Mouse (Mus musculus) adrenal gland, adult 2 months (tissue): ENCODE data around the gene Plscr3. TPM values are rescaled to one million over a fixed set of nuclear protein-coding genes. Genes with fewer than 3 reads are reported as not detected.

Source experiments
- DNase-seq: peaks from one replicate; pipeline ENCODE4 v3.0.0; 2021
- polyA plus RNA-seq: library from polyadenylated mRNA; depleted of rRNA; stranded (reverse); fragments of >200 nt; gene quantifications from 2 replicates; pipeline ENCODE4 v1.2.3, GENCODE M21; 2012
- total RNA-seq, 2 experiments: library from RNA; stranded (reverse); gene quantifications; 2 replicates each; pipeline ENCODE4 v1.2.3; 2021

Plscr3 gene
- total and polyA plus RNA-seq, 3 experiments: 50.8 to 230 (median 53.5) TPM

- no peak for DNase-seq
Measured at GRCm38 (mm10) chr11:69865561-69865960, 19.4 kb downstream of the Plscr3 start.

- no peak for DNase-seq
Measured at GRCm38 (mm10) chr11:69867335-69867734, 21.2 kb downstream of the Plscr3 start.

GRCm38 (mm10) chr11:69870289-69871069 is 24.3 kb downstream of the Plscr3 start:
- DNase-seq: no peak

GRCm38 (mm10) chr11:69871822-69872221 is 25.6 kb downstream of the Plscr3 start:
- no peak for DNase-seq

- DNase-seq: peak; percentile 67
Measured at GRCm38 (mm10) chr11:69872451-69872850, 26.3 kb downstream of the Plscr3 start.

GRCm38 (mm10) chr11:69876186-69876585 is 30.0 kb downstream of the Plscr3 start:
- DNase-seq: peak; percentile 40

- peak; percentile 86 for DNase-seq
Measured at GRCm38 (mm10) chr11:69876867-69877266, 30.7 kb downstream of the Plscr3 start.

GRCm38 (mm10) chr11:69877878-69878277 is 31.7 kb downstream of the Plscr3 start, which contains the start of gene Tmem95:
Gene Tmem95, minus strand, starts transcription at chr11:69878018.
- DNase-seq: no peak

GRCm38 (mm10) chr11:69878399-69878798 is 32.2 kb downstream of the Plscr3 start:
- no peak for DNase-seq

- no peak for DNase-seq
Measured at GRCm38 (mm10) chr11:69878952-69879351, 32.8 kb downstream of the Plscr3 start.

- DNase-seq: no peak
Measured at GRCm38 (mm10) chr11:69879711-69880110, 33.5 kb downstream of the Plscr3 start.

GRCm38 (mm10) chr11:69880506-69880852 is 34.3 kb downstream of the Plscr3 start:
- DNase-seq: no peak

GRCm38 (mm10) chr11:69880853-69881603 is 34.9 kb downstream of the Plscr3 start, which contains the start of gene Kctd11:
Gene Kctd11, minus strand, starts transcription at chr11:69881406.
- DNase-seq: peak; percentile 97

GRCm38 (mm10) chr11:69881787-69882670 is 35.9 kb downstream of the Plscr3 start:
- no peak for DNase-seq

- DNase-seq: no peak
Measured at GRCm38 (mm10) chr11:69883066-69883465, 36.9 kb downstream of the Plscr3 start.

- no peak for DNase-seq
Measured at GRCm38 (mm10) chr11:69883527-69884151, 37.5 kb downstream of the Plscr3 start.

- no peak for DNase-seq
Measured at GRCm38 (mm10) chr11:69884240-69884639, 38.1 kb downstream of the Plscr3 start.

GRCm38 (mm10) chr11:69884663-69885062 is 38.5 kb downstream of the Plscr3 start:
- DNase-seq: no peak

- no peak for DNase-seq
Measured at GRCm38 (mm10) chr11:69886907-69887635, 40.9 kb downstream of the Plscr3 start.

GRCm38 (mm10) chr11:69891482-69891881 is 45.3 kb downstream of the Plscr3 start:
- no peak for DNase-seq

GRCm38 (mm10) chr11:69894671-69895070 is 48.5 kb downstream of the Plscr3 start:
- no peak for DNase-seq
